Mouse (Mus musculus): ENCODE measurements around the gene Lama1. TPM values are rescaled to one million over a fixed set of nuclear protein-coding genes. Genes with fewer than 3 reads are reported as not detected.

The Lama1 gene
- polyA plus RNA-seq, 1 experiment: not detected

DNA sequence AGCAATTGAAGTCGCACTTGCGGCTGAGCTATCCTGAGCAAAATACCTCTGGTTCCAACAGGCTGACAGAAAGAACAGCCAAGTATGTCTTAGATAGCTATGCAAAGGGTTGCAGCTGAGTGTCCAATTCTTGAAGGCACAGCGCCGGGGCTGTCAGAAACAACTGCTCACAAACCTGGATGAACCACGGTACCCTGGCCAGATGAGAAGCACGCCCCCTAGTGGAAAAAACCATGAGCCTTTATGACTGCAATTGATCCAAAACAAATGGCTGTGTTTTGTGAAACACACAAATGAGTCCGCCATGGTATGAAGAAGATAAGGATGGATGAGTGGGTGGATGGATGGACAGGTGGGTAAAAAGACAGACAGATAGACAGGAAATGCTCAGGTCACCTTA, 15.9 kb downstream of the Lama1 start:
- H3K4me3 ChIP-seq (ENCODE audit: insufficient read depth, poor library complexity, severe bottlenecking): no peak overlapping the region
- H3K79me2 ChIP-seq (ENCODE audit: control insufficient read depth, insufficient read depth): no peaks in the 10 kb centered on the region
- no peaks in the 10 kb centered on the region for H3K79me3 ChIP-seq (ENCODE audit: low read depth)
- H3K27me3 ChIP-seq (ENCODE audit: control insufficient read depth, insufficient read depth, insufficient read length): peaks cover 16% of the 10 kb centered on the region
- no peaks in the 10 kb centered on the region for H3K36me3 ChIP-seq (ENCODE audit: control insufficient read depth, insufficient read depth)
- H3ac ChIP-seq (ENCODE audit: control insufficient read depth, insufficient read length, low read depth): no peak overlapping the region
- TF ChIP-seq MYOD1 (IDR thresholded peaks at IDR 0.05; ENCODE audit: control insufficient read depth, insufficient read length, low read depth) (no peak), FOSL1 (IDR thresholded peaks at IDR 0.05; ENCODE audit: insufficient read depth, low read length, poor library complexity, severe bottlenecking) (no peak), CTCF (IDR thresholded peaks at IDR 0.05; ENCODE audit: control insufficient read depth, insufficient read depth, insufficient read length) (no peak), CEBPB (IDR thresholded peaks at IDR 0.05; ENCODE audit: low read depth) (no peak), MYOG (IDR thresholded peaks at IDR 0.05; ENCODE audit: control insufficient read depth, extremely low read depth, insufficient read length) (no peak)

DNA sequence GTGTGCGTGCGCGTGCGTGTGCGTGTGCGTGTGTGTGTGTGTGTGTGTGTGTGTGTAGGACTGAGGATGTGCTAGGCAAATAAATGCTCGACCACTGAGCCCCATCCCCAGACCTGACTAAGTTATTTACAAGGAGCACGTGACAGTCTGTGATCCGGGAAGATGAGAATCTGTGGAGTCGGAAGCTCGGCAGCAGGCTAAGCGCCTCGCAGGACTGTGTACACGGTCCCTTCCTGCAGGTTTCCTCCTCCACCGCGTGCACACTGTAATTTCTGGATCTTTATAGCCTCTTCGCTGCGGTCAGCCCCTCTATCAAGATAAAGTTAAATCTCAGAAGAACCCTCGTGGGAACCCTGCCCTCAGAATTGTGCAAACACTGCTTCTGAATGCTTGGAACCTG, 18.4 kb downstream of the Lama1 start:
- no peak for TF ChIP-seq CTCF (IDR thresholded peaks at IDR 0.05; ENCODE audit: control insufficient read depth, insufficient read depth, insufficient read length)
- TF ChIP-seq MYOG (IDR thresholded peaks at IDR 0.05; ENCODE audit: control insufficient read depth, extremely low read depth, insufficient read length): no peak
- no peak for TF ChIP-seq CEBPB (IDR thresholded peaks at IDR 0.05; ENCODE audit: low read depth)
- TF ChIP-seq FOSL1 (IDR thresholded peaks at IDR 0.05; ENCODE audit: insufficient read depth, low read length, poor library complexity, severe bottlenecking): no peak
- TF ChIP-seq MAX (IDR thresholded peaks at IDR 0.05): no peak
- no peak for TF ChIP-seq USF1 (IDR thresholded peaks at IDR 0.05; ENCODE audit: low read depth)
- TF ChIP-seq MYOD1 (IDR thresholded peaks at IDR 0.05; ENCODE audit: control insufficient read depth, insufficient read length, low read depth): no peak
- Histone ChIP-seq H3ac (ENCODE audit: control insufficient read depth, insufficient read length, low read depth) (no peak overlapping the region), H3K79me3 (ENCODE audit: low read depth) (no peaks in the 10 kb centered on the region), H3K36me3 (ENCODE audit: control insufficient read depth, insufficient read depth) (no peaks in the 10 kb centered on the region), H3K27me3 (ENCODE audit: control insufficient read depth, insufficient read depth, insufficient read length) (peaks cover 16% of the 10 kb centered on the region), H3K79me2 (ENCODE audit: control insufficient read depth, insufficient read depth) (no peaks in the 10 kb centered on the region), H3K4me3 (ENCODE audit: insufficient read depth, poor library complexity, severe bottlenecking) (no peak overlapping the region)

DNA sequence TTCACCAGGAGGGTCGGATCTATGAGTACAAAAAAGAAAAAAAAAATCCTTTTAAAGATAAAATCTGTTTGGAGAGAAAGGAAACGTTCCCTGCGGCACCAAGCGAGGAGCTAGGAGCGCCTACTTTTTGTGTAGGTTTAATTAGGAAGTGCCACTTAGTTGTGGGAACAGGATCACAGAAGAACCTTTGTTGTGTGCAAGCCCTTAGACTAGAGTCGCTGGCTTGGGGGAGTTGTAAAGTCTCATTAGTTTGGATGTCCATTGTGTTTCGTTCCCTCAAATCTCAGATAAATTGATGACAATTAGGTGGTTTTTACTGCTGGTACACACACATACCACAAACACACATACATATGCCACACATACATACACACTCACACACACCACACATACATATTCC, 25.0 kb downstream of the Lama1 start:
- Histone ChIP-seq H3K79me3 (ENCODE audit: low read depth) (no peaks in the 10 kb centered on the region), H3K36me3 (ENCODE audit: control insufficient read depth, insufficient read depth) (no peaks in the 10 kb centered on the region), H3K79me2 (ENCODE audit: control insufficient read depth, insufficient read depth) (no peaks in the 10 kb centered on the region), H3ac (ENCODE audit: control insufficient read depth, insufficient read length, low read depth) (no peak overlapping the region), H3K27me3 (ENCODE audit: control insufficient read depth, insufficient read depth, insufficient read length) (peaks cover 23% of the 10 kb centered on the region), H3K4me3 (ENCODE audit: insufficient read depth, poor library complexity, severe bottlenecking) (no peak overlapping the region)
- TF ChIP-seq FOSL1 (IDR thresholded peaks at IDR 0.05; ENCODE audit: insufficient read depth, low read length, poor library complexity, severe bottlenecking) (no peak), MYOG (IDR thresholded peaks at IDR 0.05; ENCODE audit: control insufficient read depth, extremely low read depth, insufficient read length) (no peak), USF1 (IDR thresholded peaks at IDR 0.05; ENCODE audit: low read depth) (no peak), MAX (IDR thresholded peaks at IDR 0.05) (no peak), CTCF (IDR thresholded peaks at IDR 0.05; ENCODE audit: control insufficient read depth, insufficient read depth, insufficient read length) (no peak), CEBPB (IDR thresholded peaks at IDR 0.05; ENCODE audit: low read depth) (no peak), MYOD1 (IDR thresholded peaks at IDR 0.05; ENCODE audit: control insufficient read depth, insufficient read length, low read depth) (no peak)

DNA sequence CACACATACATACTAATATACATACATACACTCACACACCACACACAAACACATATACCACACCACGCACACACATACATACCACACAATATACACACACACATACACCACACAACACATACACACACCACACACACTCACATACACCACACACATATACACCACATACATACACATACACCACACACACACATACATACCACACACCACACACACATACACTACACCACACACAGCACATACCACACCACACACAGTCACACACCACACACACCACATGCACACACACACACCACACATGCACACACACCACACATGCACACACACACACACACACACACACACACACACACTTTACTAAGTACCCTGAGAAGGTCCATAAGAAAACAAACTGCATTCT, 25.5 kb downstream of the Lama1 start:
- TF ChIP-seq MAX (IDR thresholded peaks at IDR 0.05): no peak
- no peak for TF ChIP-seq CEBPB (IDR thresholded peaks at IDR 0.05; ENCODE audit: low read depth)
- TF ChIP-seq USF1 (IDR thresholded peaks at IDR 0.05; ENCODE audit: low read depth): no peak
- Histone ChIP-seq H3ac (ENCODE audit: control insufficient read depth, insufficient read length, low read depth) (no peak overlapping the region), H3K79me3 (ENCODE audit: low read depth) (no peaks in the 10 kb centered on the region), H3K4me3 (ENCODE audit: insufficient read depth, poor library complexity, severe bottlenecking) (no peak overlapping the region), H3K27me3 (ENCODE audit: control insufficient read depth, insufficient read depth, insufficient read length) (peaks cover 23% of the 10 kb centered on the region), H3K36me3 (ENCODE audit: control insufficient read depth, insufficient read depth) (no peaks in the 10 kb centered on the region), H3K79me2 (ENCODE audit: control insufficient read depth, insufficient read depth) (no peaks in the 10 kb centered on the region)

GRCm38 (mm10) chr17:67723175-67724067, 26.4 kb downstream of the Lama1 start:
- H3K4me3 ChIP-seq (ENCODE audit: insufficient read depth, poor library complexity, severe bottlenecking): no peak overlapping the region
- no peak overlapping the region for H3ac ChIP-seq (ENCODE audit: control insufficient read depth, insufficient read length, low read depth)
- no peak for TF ChIP-seq CTCF (IDR thresholded peaks at IDR 0.05; ENCODE audit: control insufficient read depth, insufficient read depth, insufficient read length)
- H3K27me3 ChIP-seq (ENCODE audit: control insufficient read depth, insufficient read depth, insufficient read length): peaks cover 23% of the 10 kb centered on the region
- no peaks in the 10 kb centered on the region for H3K36me3 ChIP-seq (ENCODE audit: control insufficient read depth, insufficient read depth)
- no peaks in the 10 kb centered on the region for H3K79me3 ChIP-seq (ENCODE audit: low read depth)
- no peaks in the 10 kb centered on the region for H3K79me2 ChIP-seq (ENCODE audit: control insufficient read depth, insufficient read depth)

DNA sequence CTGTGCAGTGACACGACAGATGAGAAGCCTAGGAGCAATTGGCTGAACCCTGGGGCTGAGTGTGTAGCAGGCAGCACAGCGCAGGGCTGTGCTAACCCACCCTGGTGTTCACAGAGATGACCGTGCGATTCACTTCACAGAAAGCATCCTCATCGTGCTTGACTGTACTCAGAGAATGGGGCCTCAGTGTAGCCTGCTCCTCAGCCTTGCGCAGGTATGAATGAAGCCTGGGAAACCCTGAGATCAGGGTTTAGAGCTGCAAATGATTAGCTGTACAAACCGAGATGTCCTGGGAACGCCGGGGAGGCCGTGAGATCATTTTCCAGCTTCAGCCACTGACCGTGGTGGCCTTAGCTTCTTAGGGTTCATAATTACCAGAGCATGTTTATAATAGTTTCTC, 29.5 kb downstream of the Lama1 start:
- TF ChIP-seq MYOG (IDR thresholded peaks at IDR 0.05; ENCODE audit: control insufficient read depth, extremely low read depth, insufficient read length) (no peak), MAX (IDR thresholded peaks at IDR 0.05) (no peak), CEBPB (IDR thresholded peaks at IDR 0.05; ENCODE audit: low read depth) (no peak), FOSL1 (IDR thresholded peaks at IDR 0.05; ENCODE audit: insufficient read depth, low read length, poor library complexity, severe bottlenecking) (no peak), CTCF (IDR thresholded peaks at IDR 0.05; ENCODE audit: control insufficient read depth, insufficient read depth, insufficient read length) (no peak), USF1 (IDR thresholded peaks at IDR 0.05; ENCODE audit: low read depth) (no peak), MYOD1 (IDR thresholded peaks at IDR 0.05; ENCODE audit: control insufficient read depth, insufficient read length, low read depth) (no peak)
- H3K27me3 ChIP-seq (ENCODE audit: control insufficient read depth, insufficient read depth, insufficient read length): peaks cover 29% of the 10 kb centered on the region
- no peak overlapping the region for H3ac ChIP-seq (ENCODE audit: control insufficient read depth, insufficient read length, low read depth)
- H3K4me3 ChIP-seq (ENCODE audit: insufficient read depth, poor library complexity, severe bottlenecking): no peak overlapping the region
- H3K79me2 ChIP-seq (ENCODE audit: control insufficient read depth, insufficient read depth): no peaks in the 10 kb centered on the region
- H3K36me3 ChIP-seq (ENCODE audit: control insufficient read depth, insufficient read depth): no peaks in the 10 kb centered on the region
- H3K79me3 ChIP-seq (ENCODE audit: low read depth): no peaks in the 10 kb centered on the region

Measured in C2C12 (cell line).